Mouse (Mus musculus): Measurements from ENCODE around the gene Il22. TPM values are rescaled to one million over a fixed set of nuclear protein-coding genes. Genes with fewer than 3 reads are reported as not detected.
"Not testable (repeated sequence)": the region's sequence is repeated elsewhere in the genome, so short reads cannot be mapped to it uniquely, and the experiment has no call there.

Gene Il22
- polyA plus RNA-seq (2014; fragmentation: Nextera tagmentation; extraction: Ambion mirVana), result 0.19 TPM in 1 of 2 replicates, not detected in the other

DNA sequence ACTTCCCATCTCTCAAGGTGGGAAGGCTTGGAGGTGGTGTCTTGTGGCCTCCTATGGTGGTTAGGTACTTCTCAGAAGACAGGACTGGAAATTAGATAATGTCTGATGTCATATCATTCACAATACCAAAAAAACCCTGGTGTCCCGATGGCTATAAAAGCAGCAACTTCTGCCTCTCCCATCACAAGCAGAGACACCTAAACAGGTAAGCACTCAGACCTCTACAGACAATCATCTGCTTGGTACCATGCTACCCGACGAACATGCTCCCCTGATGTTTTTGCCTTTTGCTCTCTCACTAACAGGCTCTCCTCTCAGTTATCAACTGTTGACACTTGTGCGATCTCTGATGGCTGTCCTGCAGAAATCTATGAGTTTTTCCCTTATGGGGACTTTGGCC is at the start of gene Il22:
TSS of gene Il22 (plus strand) at position 301 of the 400 bp plus-strand sequence.
- H3K4me2 ChIP-seq, result no peak within 1 kb of the TSS
- H3K4me3 ChIP-seq (ENCODE audit: low read depth, low read length), result no peak within 1 kb of the TSS
- ATAC-seq (ENCODE audit: low FRiP score) (no peak), DNase-seq (ENCODE audit: low spot score, missing footprints) (no peak)
- H3K4me1 ChIP-seq (ENCODE audit: control insufficient read depth, insufficient read depth, low read length), result no peaks in the 10 kb centered on the region
- H3K27ac ChIP-seq (ENCODE audit: low read depth, low read length), result no peak within 1 kb of the TSS
- H3K36me3 ChIP-seq (ENCODE audit: control insufficient read depth, insufficient read depth, low read length), result no peaks in the 10 kb centered on the region
- H3K27me3 ChIP-seq (ENCODE audit: control insufficient read depth, insufficient read depth, low read length), result no peaks in the 10 kb centered on the region
- no peak within 1 kb of the TSS for H3K9ac ChIP-seq (ENCODE audit: low read length)
- 93% methylated on average over 4 of the region's 4 CpGs for WGBS
- no peaks in the 10 kb centered on the region for H3K9me3 ChIP-seq (ENCODE audit: control insufficient read depth, low read length)

DNA sequence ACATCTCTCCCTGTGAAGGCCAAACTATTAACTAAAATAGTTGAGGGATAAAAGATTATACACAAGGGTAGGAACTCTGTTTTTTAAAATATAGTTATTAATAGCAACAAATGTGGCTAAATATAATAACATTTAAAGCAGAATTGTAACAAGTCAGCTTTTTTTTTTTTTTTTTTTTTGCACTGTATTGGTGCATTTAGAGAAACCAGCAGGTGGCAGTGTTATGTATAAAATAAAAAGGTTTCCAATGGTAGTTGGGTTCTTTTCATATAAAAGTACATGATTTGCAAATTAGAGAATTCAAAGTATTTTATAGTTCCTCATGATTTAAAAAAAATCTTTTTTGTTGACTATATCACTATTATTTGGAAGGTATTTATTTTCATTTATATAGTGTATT is 48.8 kb upstream of the Il22 start:
- no peak for DNase-seq (ENCODE audit: low spot score, missing footprints)
- peaks cover 20% of the 10 kb centered on the region for H3K36me3 ChIP-seq (ENCODE audit: control insufficient read depth, insufficient read depth, low read length)

DNA sequence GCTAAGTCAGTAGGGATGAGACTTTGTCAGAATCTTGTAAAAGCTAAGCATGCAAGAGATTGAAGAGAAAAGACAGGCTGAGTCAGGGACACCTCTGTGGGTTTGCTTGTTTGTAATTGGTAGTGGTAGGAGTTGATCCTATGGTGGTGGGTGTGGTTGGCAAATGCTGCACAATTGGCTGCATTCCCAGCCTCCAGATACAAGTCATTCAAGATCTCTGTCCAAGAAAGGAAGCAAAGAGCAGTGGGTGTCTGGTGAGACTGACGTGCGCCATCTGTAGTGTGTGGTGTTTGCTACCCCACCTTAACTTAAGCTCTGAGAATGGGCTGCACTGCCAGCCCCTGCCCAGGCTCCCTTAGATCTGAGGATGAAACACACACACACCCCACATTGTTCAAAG is 43.6 kb upstream of the Il22 start:
- WGBS, result 100% methylated on average over 2 of the region's 2 CpGs
- ATAC-seq (ENCODE audit: low FRiP score) (no peak), DNase-seq (ENCODE audit: low spot score, missing footprints) (no peak)
- H3K27me3 ChIP-seq (ENCODE audit: control insufficient read depth, insufficient read depth, low read length), result no peaks in the 10 kb centered on the region
- H3K4me3 ChIP-seq (ENCODE audit: low read depth, low read length), result no peak overlapping the region
- H3K27ac ChIP-seq (ENCODE audit: low read depth, low read length), result no peak overlapping the region
- no peaks in the 10 kb centered on the region for H3K9me3 ChIP-seq (ENCODE audit: control insufficient read depth, low read length)
- H3K9ac ChIP-seq (ENCODE audit: low read length), result no peak overlapping the region
- no peak overlapping the region for H3K4me2 ChIP-seq
- no peaks in the 10 kb centered on the region for H3K4me1 ChIP-seq (ENCODE audit: control insufficient read depth, insufficient read depth, low read length)
- peaks cover 24% of the 10 kb centered on the region for H3K36me3 ChIP-seq (ENCODE audit: control insufficient read depth, insufficient read depth, low read length)

More for the DNA sequence above, 48.8 kb upstream of the Il22 start:
- ATAC-seq (ENCODE audit: low FRiP score), result no peak
- H3K27me3 ChIP-seq (ENCODE audit: control insufficient read depth, insufficient read depth, low read length), result no peaks in the 10 kb centered on the region
- H3K27ac ChIP-seq (ENCODE audit: low read depth, low read length), result no peak overlapping the region
- no peaks in the 10 kb centered on the region for H3K4me1 ChIP-seq (ENCODE audit: control insufficient read depth, insufficient read depth, low read length)
- no peak overlapping the region for H3K9ac ChIP-seq (ENCODE audit: low read length)
- H3K9me3 ChIP-seq (ENCODE audit: control insufficient read depth, low read length), result no peaks in the 10 kb centered on the region
- no peak overlapping the region for H3K4me3 ChIP-seq (ENCODE audit: low read depth, low read length)
- H3K4me2 ChIP-seq, result no peak overlapping the region

DNA sequence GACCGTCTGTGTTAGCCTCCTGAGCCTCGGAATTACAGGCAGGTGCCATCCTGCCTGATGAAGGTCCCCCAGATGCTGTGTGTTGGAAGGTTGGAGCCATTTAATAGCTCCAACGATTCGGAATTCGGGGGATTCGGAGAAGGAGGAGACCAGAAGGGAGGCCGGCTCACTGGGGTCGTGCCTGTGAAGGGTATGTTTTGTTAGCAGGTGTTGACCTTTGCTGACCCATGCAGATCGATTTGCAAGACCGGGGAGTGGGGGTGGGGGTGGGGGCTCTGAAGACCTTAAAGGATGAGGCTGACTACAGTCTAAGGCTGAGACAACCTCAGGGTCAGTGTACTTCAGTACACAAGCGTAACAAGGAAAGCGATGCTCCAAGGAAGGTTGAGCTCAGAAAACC is 35.5 kb upstream of the Il22 start:
- 62% methylated on average over 12 of the region's 12 CpGs for WGBS
- no peak overlapping the region for H3K4me2 ChIP-seq
- H3K27ac ChIP-seq (ENCODE audit: low read depth, low read length), result no peak overlapping the region
- no peaks in the 10 kb centered on the region for H3K27me3 ChIP-seq (ENCODE audit: control insufficient read depth, insufficient read depth, low read length)
- ATAC-seq (ENCODE audit: low FRiP score) (peak; percentile 27; the same call in 1 of the 2 replicates), DNase-seq (ENCODE audit: low spot score, missing footprints) (no peak)
- peaks cover 4% of the 10 kb centered on the region; the same call in 1 of the 2 replicates for H3K36me3 ChIP-seq (ENCODE audit: control insufficient read depth, insufficient read depth, low read length)
- H3K4me1 ChIP-seq (ENCODE audit: control insufficient read depth, insufficient read depth, low read length), result no peaks in the 10 kb centered on the region
- no peaks in the 10 kb centered on the region for H3K9me3 ChIP-seq (ENCODE audit: control insufficient read depth, low read length)
- no peak overlapping the region for H3K4me3 ChIP-seq (ENCODE audit: low read depth, low read length)
- H3K9ac ChIP-seq (ENCODE audit: low read length), result no peak overlapping the region

DNA sequence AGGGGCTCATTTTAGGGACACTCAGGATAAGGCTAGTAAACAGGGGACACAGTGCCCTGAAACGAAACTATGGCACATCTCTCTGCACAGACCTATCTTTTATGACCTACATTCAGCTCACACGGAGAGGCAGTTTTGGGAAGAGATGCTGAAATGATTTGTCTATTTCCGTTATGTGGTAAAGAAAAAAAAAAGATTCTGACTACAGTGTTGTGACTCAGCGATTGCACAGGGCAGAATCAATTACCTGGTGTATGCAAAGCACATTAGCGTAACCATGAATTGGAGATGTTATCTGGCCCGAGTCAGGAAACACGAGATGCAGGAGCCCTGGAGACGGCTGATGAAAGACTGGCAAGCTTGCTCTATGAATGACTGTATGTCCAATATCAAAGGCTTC is 32.3 kb upstream of the Il22 start:
- no peak overlapping the region for H3K27ac ChIP-seq (ENCODE audit: low read depth, low read length)
- no peaks in the 10 kb centered on the region for H3K9me3 ChIP-seq (ENCODE audit: control insufficient read depth, low read length)
- DNase-seq (ENCODE audit: low spot score, missing footprints) (no peak), ATAC-seq (ENCODE audit: low FRiP score) (no peak)
- 90% methylated on average over 8 of the region's 8 CpGs for WGBS
- H3K36me3 ChIP-seq (ENCODE audit: control insufficient read depth, insufficient read depth, low read length), result peaks cover 2% of the 10 kb centered on the region; the same call in 1 of the 2 replicates
- no peak overlapping the region for H3K4me2 ChIP-seq
- H3K27me3 ChIP-seq (ENCODE audit: control insufficient read depth, insufficient read depth, low read length), result no peaks in the 10 kb centered on the region
- no peaks in the 10 kb centered on the region for H3K4me1 ChIP-seq (ENCODE audit: control insufficient read depth, insufficient read depth, low read length)
- H3K9ac ChIP-seq (ENCODE audit: low read length), result no peak overlapping the region
- no peak overlapping the region for H3K4me3 ChIP-seq (ENCODE audit: low read depth, low read length)

DNA sequence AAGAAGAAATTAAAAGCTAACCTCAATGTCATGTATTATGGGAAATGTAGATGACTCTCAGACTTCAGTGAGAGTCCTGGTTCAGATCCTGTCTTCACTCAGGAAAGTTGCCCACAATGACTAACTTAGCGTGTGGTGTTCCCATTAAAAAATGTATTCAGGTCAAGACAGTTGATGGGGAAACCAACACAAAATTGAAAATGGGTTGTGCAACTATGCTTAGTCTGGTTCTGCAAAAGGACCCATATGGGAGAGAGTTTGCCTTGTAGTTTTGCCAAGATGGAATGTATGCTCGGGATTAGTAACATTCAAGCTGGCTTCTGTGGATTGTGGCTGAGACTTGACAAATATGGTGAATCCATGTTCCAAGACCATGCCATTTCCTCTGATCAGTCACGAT is 31.9 kb upstream of the Il22 start:
- Histone ChIP-seq H3K4me1 (ENCODE audit: control insufficient read depth, insufficient read depth, low read length) (no peaks in the 10 kb centered on the region), H3K36me3 (ENCODE audit: control insufficient read depth, insufficient read depth, low read length) (peaks cover 2% of the 10 kb centered on the region; the same call in 1 of the 2 replicates), H3K27ac (ENCODE audit: low read depth, low read length) (no peak overlapping the region), H3K9me3 (ENCODE audit: control insufficient read depth, low read length) (no peaks in the 10 kb centered on the region), H3K27me3 (ENCODE audit: control insufficient read depth, insufficient read depth, low read length) (no peaks in the 10 kb centered on the region), H3K9ac (ENCODE audit: low read length) (no peak overlapping the region), H3K4me3 (ENCODE audit: low read depth, low read length) (no peak overlapping the region), H3K4me2 (no peak overlapping the region)
- no peak for ATAC-seq (ENCODE audit: low FRiP score)
- DNase-seq (ENCODE audit: low spot score, missing footprints), result no peak
- 88% methylated on average over 3 of the region's 3 CpGs for WGBS

DNA sequence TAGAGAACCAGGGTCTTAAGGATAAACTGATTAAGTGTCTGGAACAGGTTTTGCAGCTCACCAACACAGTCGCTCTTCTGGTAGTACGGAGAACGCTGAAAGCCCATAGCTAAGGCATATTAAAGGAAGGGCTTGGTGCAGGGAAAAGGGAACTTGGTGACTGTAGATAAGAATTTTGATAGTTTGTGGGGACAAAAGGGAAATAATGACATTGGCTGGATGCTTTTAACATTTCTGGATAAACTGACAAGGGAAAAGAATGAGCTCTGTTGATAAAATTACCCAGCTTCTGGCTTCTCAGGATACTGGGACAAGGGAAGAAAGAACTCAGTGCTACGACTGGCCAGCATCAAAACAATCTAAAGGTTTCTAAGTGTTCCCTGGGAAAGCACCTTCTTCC is 29.2 kb upstream of the Il22 start:
- not testable (repeated sequence) for H3K27ac ChIP-seq (ENCODE audit: low read depth, low read length); H3K27me3 ChIP-seq (ENCODE audit: control insufficient read depth, insufficient read depth, low read length); H3K9me3 ChIP-seq (ENCODE audit: control insufficient read depth, low read length); H3K4me1 ChIP-seq (ENCODE audit: control insufficient read depth, insufficient read depth, low read length); ATAC-seq (ENCODE audit: low FRiP score); H3K4me2 ChIP-seq; H3K36me3 ChIP-seq (ENCODE audit: control insufficient read depth, insufficient read depth, low read length); H3K9ac ChIP-seq (ENCODE audit: low read length); DNase-seq (ENCODE audit: low spot score, missing footprints); H3K4me3 ChIP-seq (ENCODE audit: low read depth, low read length)
- 92% methylated on average over 4 of the region's 4 CpGs for WGBS

DNA sequence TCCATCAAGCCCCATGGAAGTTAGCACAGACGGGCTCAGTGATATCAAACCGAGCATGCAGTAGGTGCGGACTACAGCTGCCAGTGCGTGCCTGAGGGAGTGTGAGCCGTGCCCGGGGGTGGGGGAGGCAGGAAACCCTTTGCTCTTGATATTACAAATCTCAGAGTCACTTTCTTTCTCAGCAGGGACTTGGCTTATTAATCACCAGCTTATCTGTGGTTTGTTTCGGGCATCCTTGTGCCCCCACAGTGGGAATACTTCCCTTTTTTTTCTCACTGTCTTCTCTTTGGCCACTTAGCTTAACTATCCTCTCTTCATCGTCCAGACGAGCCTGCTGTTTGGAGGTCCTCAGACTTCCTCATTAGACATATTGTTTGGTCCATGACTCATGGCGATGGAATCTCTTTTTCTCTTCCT is 26.0 kb upstream of the Il22 start:
- Histone ChIP-seq H3K9ac (ENCODE audit: low read length) (no peak overlapping the region), H3K27me3 (ENCODE audit: control insufficient read depth, insufficient read depth, low read length) (no peaks in the 10 kb centered on the region), H3K9me3 (ENCODE audit: control insufficient read depth, low read length) (no peaks in the 10 kb centered on the region), H3K4me3 (ENCODE audit: low read depth, low read length) (no peak overlapping the region), H3K4me2 (no peak overlapping the region), H3K4me1 (ENCODE audit: control insufficient read depth, insufficient read depth, low read length) (no peaks in the 10 kb centered on the region), H3K36me3 (ENCODE audit: control insufficient read depth, insufficient read depth, low read length) (no peaks in the 10 kb centered on the region), H3K27ac (ENCODE audit: low read depth, low read length) (no peak overlapping the region)
- 92% methylated on average over 10 of the region's 10 CpGs for WGBS
- no peak for DNase-seq (ENCODE audit: low spot score, missing footprints)
- ATAC-seq (ENCODE audit: low FRiP score), result no peak

DNA sequence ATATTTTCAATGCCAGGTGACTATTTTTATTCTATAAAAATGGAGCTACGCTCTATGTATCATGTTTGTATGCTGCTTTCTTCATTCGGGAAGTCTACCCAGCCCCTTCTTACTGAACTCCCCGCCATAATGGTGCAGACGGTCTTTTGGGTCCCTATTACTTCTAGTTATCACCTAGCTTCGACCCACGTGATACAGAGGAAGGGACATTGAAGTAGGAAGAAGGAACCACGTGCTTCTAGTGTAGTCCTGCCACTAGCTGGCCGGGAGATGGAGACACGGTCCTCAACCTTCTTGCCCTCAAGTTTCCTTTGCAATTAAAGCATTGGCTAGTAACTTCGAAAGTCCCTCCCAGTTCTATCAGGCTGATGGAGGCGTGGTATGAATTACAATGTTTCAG is 25.5 kb upstream of the Il22 start:
- no peak for ATAC-seq (ENCODE audit: low FRiP score)
- WGBS, result 92% methylated on average over 11 of the region's 11 CpGs
- H3K4me3 ChIP-seq (ENCODE audit: low read depth, low read length), result no peak overlapping the region

DNA sequence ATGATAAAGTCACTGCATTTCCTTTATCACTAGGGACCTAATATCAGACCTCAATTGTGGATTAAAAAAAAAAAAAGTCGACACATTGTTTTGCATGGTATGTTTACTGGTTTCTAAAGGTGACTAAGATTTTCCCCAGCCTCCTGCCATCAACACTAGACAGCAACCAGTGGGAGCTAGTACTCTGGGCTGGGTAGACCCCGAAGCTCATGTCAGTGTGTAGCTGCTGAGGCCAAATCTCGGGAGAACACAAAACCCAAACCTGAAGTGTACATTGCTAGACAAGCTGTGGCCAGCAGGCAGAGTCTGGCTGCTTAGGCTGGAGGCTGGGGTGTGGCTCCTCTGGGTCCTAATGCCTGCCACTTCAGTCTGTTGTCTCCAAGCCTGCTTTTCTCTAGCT is 9.6 kb upstream of the Il22 start:
- 0 out of 2 replicates have a peak, but pooled peaks have one; percentile 38 for ATAC-seq (ENCODE audit: low FRiP score)
- not testable (repeated sequence) for H3K27ac ChIP-seq (ENCODE audit: low read depth, low read length); H3K27me3 ChIP-seq (ENCODE audit: control insufficient read depth, insufficient read depth, low read length); H3K4me1 ChIP-seq (ENCODE audit: control insufficient read depth, insufficient read depth, low read length); H3K4me2 ChIP-seq; DNase-seq (ENCODE audit: low spot score, missing footprints); H3K36me3 ChIP-seq (ENCODE audit: control insufficient read depth, insufficient read depth, low read length); H3K9ac ChIP-seq (ENCODE audit: low read length); H3K4me3 ChIP-seq (ENCODE audit: low read depth, low read length); H3K9me3 ChIP-seq (ENCODE audit: control insufficient read depth, low read length)
- 31% methylated on average over 3 of the region's 3 CpGs for whole genome bisulfite sequencing

More for the DNA sequence above, 25.5 kb upstream of the Il22 start:
- Histone ChIP-seq H3K27ac (ENCODE audit: low read depth, low read length) (no peak overlapping the region), H3K9ac (ENCODE audit: low read length) (no peak overlapping the region), H3K4me2 (no peak overlapping the region), H3K4me1 (ENCODE audit: control insufficient read depth, insufficient read depth, low read length) (no peaks in the 10 kb centered on the region), H3K36me3 (ENCODE audit: control insufficient read depth, insufficient read depth, low read length) (no peaks in the 10 kb centered on the region), H3K27me3 (ENCODE audit: control insufficient read depth, insufficient read depth, low read length) (no peaks in the 10 kb centered on the region), H3K9me3 (ENCODE audit: control insufficient read depth, low read length) (no peaks in the 10 kb centered on the region)
- no peak for DNase-seq (ENCODE audit: low spot score, missing footprints)
